Mouse (Mus musculus) frontal cortex, postnatal 10 days (tissue): ENCODE data around the gene Usp7.
"Not testable (repeated sequence)": the region's sequence is repeated elsewhere in the genome, so short reads cannot be mapped to it uniquely, and the experiment has no call there.

Experiments
- DNase-seq, 2 experiments: peaks; one replicate each; pipeline ENCODE4 v3.0.0; 2022; ENCODE audit warnings: low spot score in 2 of 2, mixed read lengths in 1 of 2

Gene Usp7

DNA sequence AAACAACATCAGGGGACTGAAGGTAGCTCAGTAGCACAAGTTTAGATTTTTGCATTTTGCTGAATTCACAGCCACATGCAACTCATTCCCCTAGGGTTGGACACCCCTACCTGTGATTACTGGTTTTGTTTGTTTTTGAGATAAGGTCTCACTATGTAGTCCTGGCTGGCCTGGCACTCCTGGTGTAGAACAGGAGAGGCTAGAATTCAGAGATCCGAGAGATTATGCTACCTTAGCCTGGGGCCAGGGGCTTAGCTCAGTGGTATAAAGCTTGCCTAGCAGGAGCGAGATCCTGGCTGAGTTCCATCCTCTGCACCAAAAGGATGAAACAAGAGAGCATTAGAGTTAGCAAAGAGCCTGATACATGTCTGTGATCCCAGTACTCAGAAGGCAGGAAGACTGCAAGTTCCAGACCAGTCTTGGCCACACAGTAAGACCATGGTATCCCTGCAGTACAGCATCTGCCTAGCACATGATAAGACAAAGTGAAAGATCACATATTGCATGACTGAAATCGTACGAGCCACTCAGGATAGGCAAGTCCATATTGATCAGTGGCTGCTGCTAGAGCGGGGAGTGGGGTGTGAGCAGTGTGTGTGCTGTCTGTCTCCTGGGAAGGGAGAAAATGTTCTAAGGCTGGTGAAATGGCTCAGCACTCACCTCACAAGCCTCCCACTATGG is 40.4 kb downstream of the Usp7 start:
- DNase-seq: no peak

DNA sequence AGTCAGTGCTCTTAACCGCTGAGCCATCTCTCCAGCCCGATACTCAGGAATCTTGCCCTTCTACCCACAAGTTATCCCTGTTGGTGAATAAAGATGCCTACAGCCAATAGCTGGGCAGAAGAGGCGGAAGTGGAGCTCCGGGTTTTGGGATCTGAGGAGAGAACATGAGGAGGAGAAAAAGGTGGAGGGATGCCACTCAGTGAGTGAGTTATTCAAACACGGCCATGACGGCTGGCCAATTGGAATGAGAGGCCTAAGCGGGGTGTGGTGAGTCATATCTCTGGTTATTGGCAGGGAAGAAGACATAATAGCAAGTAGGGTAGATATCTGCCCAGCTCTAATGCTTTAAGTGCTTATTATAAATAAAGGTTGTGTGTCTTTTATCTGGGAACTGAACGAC is 43.2 kb downstream of the Usp7 start:
- DNase-seq: no peak

DNA sequence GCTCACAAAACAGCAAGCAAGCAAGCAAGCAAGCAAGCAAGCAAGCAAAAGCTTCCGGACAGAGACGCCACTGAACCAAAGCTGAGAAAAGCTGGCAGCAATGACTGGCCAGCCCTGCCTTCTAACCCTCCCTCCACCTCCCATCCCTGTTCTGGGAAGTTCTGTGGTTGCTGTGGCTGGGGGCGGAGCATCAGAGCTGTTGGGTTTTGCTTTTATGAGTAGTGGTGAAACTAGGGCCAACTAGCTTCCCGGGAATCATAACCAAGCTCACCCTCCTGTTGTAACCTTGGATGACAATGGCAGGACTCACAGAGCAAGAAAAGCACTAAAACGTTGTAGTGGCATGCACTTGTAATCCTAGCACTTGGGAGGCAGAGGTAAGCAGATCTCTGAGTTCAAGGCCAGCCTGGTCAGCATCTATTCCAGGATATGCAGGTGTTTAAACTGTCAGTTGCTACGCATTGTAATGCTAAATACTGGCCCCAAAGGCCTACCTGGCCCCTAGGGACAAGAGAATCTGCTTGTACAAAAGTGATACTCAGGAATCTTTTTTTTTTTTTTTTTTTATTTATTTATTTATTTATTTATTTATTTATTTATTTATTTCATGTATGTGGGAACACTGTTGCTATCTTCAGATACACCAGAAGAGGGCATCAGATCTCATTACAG is 43.8 kb downstream of the Usp7 start:
- DNase-seq: no peak

DNA sequence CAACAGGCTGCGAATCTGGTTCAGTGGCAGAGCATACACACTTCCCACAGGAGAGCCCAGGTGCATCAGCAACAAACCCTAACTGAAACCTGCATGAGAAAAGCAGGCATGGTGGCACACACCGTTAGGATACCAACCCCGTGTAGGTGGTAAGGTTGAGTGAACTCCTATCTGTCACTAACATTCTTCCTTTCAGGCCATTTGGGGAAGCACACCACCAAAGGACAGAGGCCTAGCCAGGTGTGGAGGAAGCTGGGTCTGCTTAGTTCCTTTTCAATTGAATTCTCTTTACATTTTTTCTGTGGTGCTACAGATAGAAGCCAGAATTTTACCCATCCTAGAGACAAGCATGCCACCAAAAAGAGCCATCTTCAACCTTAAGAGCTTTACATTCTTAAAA is 44.3 kb downstream of the Usp7 start:
- no peak for DNase-seq

DNA sequence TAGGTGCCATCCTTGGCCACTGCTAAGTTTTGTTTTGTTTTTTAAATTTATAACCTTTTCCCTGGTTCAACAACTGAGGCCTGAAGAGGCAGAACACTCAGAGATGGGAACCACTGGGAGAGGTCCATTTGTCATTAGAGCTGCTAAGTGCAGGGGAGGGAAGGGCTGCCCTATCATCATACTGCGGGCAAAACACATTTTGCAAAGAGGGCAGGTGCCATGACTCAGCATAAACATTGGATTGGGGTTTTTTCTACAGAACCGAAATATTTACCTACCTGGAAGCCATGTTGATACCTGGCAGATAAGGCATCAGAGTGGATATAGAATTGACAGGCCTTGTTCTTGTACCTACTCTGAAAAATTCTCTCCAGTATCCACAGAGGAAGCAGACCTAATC is 45.6 kb downstream of the Usp7 start:
- DNase-seq: no peak

DNA sequence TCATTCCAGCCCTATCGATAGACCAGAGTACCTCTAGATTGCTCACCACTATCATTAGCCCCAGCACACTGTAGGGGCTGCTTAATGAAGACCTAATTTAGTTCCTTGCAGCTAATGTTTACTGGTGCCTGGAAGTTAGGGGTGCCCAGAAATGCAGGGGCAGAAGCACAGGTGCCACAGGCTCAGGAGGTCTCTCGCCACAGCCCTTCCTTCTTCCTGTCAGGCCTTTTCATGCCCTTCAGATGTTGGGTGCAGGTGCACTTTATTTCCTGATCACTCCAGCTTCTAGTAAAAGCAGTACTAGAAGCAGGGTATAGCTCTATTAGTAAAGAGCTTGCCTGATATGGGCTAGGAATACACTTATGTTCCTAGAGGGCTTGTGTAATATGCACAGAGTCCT is 46.4 kb downstream of the Usp7 start:
- no peak for DNase-seq

DNA sequence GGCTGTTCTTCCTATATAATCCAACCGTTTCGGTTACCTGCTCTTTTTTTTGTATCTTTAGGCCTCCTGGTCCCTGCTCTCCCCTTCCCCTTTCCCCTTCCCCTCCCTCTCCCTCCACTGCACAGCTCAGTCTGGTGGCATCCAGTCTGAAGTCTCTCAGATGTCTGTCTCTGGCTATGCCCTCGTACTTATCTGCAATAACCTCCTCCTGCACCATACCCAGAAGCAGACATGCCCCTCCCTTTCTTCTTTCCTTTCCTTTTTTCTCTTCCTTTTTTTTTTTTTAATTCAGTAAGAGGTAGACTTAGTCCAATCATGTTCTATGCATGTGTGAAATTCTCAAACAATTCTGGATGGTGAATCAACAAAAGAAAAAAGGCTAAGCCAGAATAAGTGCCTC is 48.1 kb downstream of the Usp7 start:
- DNase-seq: no peak

DNA sequence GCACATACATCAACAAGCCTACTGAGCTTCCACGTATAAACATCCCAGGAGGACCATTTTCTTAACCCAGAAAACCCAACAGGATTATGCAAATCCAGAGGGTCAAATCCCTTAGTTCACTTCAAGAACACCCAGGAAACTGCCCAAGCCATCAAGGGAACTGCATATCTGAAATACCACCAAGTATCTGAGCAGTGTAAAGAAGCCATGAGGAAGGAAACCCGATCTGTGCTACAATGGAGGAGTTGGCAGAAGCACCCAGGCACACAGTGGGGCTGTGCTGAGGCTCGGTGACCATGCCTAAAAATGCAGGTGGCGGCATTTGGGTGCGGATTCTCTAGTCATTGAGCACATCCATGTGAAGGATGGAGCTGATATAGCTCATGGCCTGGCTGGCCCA is 50.4 kb downstream of the Usp7 start:
- no peak for DNase-seq

DNA sequence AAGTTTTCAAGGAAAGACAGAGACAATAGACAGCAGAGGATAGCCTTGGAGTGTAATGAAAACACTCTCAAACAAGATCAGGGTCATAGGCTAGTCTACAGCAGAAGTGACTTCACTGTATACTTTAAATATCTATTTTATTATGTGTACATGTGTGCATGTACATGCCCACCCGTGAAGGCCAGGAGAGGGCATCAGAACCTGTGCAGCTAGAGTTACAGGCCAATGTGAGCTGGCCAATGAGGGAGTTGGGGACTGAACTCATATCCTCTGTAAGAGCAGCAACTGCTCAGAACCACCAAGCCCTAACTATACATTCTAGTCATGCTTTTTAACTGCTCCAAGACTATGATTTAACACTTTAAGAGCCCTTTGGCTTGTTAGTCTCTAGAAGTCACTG is 51.0 kb downstream of the Usp7 start:
- no peak for DNase-seq

DNA sequence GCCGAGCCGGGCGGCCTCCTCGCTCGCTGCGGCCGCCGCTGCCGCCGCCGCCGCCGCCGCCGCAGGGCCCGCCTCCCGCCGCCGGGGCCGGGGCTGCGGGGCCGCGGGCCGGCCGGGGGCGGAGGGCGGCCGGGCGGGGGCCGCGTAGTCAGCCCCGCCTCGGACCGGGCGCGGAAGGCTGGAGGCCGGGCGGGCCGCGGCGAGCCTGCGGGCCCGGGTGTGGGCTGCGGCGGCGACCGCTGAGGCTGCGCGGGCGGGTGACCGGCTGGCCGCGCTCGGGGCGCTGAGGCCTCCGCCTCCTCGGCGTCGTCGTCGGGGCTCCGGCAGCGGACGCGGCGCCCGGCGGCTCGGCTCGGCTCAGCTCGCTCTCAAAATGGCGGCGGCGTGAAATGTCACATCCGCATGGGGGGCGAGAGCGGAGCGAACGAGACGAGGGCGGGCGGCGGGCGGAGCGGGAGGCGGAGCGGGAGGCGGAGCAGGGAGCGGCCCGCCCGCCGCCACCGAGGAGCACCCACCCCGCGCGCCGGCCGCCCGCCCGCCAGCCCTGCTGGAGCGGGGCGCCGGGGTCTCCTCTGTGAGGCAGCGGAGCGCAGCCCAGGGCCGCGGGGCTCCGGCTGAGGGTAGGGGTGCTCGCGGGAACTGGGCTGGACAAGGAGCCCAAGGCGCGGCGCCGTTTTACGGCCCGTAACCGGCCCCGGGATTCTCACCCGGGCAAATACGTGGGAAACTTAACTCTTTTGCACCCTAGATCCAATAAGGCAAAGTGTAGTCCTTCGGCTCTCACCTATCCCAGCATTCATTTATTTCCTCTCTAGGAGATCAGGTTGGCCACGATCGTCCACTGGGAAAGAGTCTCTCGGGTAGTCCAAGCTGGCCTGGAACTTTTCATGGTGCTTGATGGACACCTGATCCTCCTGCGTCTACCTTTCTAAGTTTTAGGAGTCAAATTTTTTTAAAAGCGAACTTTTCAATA is 53.3 kb downstream of the Usp7 start:
- DNase-seq: peak; percentile 73 to 89

DNA sequence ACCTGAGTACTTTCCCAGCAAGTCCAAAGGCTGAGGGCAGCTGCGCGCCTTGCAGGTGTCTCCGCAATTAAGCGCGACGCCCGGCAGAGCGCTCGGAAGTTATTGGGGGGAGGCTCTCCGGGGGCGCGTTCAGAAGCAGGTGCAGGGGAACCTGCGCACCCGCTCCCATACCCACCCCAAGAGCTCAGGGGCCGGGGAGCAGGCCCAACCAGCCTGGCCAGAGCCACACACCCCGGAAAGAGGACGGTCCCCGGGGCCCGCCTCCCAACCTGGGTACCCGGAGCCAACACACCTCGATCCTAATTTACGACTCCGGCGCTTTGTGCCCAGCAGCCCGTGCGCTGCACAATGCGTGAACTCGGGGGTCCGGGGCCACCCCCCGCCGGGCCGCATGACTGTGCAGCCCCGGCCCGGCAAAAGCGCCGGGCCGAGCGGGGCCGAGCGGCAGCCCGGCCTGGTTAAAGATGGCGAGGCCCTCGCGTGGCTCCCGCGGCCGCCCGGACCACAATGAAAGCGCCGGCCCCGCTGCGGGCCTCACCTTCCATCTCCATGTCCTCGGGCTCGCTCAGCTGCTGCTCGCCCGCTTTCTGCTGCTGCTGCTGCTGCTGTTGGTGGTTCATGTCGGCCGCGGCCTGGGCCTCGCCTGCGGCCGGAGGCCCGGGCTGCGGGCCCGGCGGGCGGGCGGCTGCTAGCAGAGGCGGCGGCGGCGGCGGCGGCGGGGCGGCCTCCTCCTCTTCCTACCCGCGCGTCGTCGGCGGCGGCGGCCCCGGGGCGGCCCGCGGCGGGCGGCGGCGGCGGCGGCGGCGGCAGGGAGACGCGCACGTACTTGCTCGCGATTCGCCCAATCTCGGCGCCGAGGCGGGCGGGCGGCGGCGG is 54.2 kb downstream of the Usp7 start:
- DNase-seq: peak in 1 of 2 experiments; percentile 41

DNA sequence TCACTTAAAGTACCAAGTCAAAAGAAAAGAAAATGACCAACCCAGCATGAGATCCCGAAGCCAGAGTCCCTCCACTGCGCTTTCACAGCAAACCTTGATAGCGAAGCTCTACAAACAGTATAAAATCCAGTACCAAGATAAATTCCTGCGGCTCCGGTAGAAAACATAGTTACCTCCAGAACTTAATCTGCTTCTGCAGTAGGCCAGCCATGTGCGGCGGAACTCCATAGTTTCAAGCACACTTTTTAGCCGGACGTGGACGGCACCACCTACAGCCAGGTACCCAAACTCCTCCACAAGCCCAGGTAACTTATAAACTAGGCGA is 54.8 kb downstream of the Usp7 start:
- DNase-seq: no peak

DNA sequence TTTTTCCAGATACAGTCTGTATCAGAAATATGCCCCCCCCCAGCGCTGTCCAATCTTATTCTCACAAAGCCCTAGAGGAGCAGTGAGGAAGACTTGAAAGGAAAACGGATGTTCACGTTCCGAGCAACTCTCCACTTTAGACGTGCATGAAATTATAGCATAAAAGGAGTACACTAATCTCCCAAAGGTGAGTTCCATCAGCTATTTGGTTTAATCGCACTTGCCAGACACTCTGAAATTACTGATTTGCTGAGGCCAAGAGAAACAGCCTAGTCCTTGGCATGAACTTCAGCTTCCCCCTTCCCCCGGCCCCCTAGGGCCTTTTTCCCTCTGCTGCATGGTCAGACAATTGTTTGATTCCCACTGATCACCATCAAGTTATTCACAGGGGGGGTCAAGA is 55.4 kb downstream of the Usp7 start:
- no peak for DNase-seq

DNA sequence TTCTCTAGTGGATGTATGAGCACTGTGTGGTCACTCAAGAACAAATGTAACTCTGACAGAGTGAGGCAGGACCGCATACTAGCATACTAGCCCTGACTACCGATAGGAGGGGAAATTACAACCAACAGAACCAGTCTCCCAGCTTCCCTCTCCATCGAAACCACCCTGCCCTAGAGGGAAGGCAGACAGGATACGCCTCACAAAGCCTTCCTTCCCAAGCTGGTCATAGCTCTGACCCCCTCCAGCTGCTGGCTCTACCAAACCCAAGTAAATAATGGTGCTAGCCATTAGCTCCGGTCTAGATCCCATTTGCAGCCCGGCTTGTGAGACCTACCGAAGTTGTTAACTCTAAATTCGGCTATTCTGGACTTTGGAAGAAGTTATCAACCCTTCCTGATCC is 56.1 kb downstream of the Usp7 start:
- DNase-seq: no peak

DNA sequence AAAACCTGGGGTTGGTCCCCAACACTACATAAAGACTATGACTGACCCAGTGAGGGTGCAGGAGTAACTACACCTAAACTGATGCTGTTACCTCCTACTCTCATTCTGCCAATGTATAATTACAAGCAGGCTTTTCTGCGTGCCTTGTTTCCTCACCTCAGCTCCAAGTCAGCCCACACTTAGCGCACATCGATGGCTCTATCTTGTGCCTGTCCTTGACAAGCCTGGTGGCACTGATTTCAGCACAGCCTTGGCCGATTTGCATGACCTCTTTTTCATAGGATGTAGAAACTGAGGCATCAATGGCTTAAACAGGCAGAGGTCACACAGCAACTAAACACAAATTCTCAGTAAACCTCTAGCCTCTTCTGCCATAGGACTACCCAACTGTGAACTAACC is 57.4 kb downstream of the Usp7 start:
- no peak for DNase-seq

DNA sequence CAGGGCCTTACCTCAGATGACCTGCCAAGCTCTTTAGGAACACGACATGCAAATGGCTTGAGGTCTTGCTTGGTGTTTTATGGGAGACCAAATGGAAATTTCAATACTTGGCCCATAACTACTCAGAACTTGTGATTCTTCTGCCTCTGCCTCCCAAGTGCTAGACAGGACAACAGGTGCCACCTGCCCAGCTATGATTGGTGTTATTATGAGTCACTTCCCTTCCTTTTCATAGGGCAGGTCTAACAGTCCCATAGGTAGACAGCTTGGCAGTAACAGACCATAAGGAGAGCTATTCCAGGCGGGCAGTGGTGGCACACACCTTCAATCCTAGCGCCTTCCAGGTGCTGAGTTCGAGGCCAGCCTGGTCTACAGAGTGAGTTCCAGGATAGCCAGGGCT is 58.5 kb downstream of the Usp7 start:
- DNase-seq: no peak

DNA sequence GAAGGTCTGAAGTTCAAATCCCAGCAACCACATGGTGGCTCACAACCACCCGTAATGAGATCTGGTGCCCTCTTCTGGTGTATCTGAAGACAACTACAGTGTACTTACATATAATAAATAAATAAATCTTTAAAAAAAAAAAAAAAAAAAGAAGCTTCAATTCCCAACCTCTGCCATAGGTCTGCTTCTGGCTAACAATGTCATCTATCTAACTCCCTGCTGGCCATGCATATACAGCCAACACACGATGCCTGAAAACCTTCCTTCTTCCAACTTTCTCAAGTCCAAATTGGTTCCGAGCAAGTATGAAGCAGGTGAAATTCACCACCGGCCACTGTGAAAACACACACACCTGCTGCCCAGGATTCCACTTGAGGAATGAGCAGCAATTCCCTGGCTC is 59.7 kb downstream of the Usp7 start:
- not testable (repeated sequence) for DNase-seq

DNA sequence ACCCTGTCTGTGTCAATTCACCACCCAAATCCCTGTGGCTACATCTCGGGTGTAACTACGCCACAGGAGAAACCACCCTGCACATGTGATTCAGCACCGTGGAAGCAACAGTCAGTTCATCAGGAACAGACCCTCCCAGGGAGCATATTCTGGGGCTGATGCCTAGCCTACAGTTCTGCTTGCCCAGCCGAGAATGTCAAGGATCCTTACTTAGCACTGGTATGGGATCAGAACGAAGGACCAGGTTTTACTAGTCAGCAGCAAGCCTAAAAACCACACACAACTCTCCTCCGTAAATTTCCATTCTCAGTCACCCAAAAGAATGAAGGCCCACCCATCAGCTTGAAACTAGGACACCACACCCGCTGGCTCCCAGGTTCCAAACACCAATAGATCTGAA is 60.5 kb downstream of the Usp7 start:
- no peak for DNase-seq

DNA sequence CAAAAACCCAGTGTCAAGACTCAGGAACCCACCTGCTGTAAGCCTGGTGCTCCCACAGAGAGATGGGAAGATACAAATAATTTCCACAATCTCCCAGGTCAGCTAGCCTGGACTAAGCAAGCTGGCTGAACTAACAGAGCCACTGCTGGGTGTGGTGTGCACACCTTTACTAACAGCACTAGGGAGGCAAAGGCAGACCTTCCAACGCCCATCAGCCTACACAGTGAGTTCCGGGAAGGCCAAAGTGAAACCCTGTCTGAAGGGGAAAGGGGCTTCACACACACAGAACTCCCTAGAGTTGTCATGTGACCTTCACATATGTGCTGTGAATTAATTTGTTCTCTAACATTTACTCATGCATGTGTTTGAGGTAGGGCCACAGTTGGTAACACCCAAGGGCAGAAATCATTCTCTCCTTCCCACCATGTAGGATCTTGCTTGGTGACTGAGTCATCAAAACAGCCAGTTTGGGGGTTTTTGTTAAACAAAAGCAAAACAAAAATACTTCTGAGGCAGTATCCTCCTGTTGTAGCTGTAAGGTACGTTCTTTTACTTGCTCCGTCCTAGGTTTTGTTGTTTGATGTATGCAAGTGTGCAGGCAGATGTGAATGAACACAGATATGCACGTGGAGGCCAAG is 63.9 kb downstream of the Usp7 start:
- DNase-seq: no peak

DNA sequence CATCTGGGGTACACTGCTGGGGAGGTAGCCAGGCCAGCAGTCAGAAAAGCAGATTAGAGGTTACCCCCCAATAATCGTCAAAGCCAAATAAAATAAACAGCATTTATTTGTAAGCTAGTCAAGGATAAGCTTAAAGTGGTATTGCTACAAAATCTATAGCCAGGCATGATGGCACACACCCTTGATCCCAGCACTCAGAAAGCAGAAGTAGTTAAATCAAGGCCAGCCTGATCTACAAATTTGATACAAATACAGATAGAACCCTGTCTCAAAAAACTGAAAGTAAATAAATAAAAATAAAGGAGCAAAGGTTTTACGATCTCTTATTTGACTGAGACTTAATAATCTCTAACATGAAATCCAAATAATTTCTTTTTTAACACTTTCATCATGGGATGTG is 66.3 kb downstream of the Usp7 start:
- DNase-seq: no peak

DNA sequence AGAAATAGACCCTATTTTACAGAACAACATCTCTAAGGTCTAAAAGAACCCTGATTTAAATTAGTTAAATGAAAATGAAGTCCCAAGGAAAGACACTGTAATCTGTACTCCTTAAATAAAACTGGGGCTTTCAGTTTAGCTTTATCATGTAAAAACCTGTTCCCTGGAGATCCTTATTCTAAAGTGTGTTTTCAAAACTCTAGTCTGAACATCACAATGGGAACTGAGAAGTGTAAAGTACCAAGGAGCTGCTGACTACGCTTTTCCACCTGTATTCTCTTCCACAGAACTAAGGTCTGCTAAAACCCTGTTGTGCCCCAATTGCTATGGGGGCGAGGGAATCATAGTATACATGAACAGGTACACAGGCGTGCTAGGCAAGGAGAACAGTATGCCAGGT is 68.1 kb downstream of the Usp7 start:
- no peak for DNase-seq
